Mouse (Mus musculus) retina, postnatal 7 days (tissue): ENCODE measurements around the gene Cfap20.
"Not testable (repeated sequence)": the region's sequence is repeated elsewhere in the genome, so short reads cannot be mapped to it uniquely, and the experiment has no call there.

Source experiments
- DNase-seq: peaks from one replicate; pipeline ENCODE4 v3.0.0-alpha.2; 2012; ENCODE audit warnings: low read depth, low spot score

Cfap20 gene

DNA sequence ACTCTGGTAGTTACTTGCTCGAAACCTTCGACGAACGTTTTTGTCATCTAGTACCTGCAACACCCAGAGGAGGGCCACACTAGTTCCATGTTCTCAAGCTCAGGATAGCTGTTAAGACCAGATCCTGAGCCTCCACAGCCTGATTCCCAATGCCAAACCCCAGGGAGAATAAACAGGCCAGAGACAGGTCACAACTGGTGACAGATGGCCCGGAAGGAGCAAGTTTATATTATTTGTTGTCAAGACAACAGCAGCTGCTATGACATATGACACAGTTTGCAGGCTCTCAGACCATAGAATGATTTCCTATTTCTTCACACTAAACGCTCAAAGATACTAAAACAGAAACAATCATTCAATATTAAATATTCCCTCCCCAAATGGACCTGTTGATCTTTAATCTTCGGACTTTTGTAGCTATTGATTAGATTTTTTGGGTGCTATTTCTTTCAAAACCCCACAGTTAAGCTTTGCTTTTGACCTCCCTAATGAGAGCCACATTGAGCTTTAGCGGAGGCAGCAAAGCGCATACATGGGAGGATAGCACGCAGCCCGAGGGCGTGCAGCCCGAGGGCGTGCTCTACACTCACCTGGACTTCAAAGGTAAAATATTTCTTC is 12.4 kb downstream of the Cfap20 start:
- no peak for DNase-seq

DNA sequence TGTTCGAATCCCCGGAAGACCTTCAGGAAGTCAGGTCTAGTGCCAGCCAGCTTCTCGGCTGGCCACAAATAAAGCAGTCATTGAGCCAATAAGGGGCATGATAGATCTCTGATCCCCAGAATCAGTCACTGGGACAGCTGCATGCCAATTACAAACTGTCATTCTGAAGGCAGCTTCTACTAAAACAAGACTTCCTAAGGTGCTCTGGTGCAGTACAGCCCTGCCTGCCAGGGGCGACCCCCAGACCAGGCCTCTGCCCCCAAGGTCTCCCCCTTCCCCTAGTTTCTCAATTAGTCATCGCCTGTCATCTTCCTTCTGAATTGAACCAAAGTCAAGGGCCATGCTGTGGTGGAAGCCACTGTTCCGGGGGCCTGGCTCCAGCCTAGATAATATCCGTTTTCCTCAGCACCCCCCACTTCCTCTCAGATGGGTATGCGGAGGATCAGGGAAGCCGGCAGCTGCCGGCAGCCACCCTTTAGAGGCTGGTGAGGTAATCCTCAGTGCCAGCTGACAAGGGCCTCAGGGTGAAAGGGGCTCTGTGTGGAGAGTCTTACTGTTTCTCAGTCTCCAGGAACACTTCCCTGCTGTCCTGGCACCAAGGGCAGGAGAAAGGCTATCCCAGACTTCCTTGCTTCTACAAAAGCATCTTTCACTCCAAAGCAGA is 23.2 kb downstream of the Cfap20 start:
- peak; percentile 34 for DNase-seq

DNA sequence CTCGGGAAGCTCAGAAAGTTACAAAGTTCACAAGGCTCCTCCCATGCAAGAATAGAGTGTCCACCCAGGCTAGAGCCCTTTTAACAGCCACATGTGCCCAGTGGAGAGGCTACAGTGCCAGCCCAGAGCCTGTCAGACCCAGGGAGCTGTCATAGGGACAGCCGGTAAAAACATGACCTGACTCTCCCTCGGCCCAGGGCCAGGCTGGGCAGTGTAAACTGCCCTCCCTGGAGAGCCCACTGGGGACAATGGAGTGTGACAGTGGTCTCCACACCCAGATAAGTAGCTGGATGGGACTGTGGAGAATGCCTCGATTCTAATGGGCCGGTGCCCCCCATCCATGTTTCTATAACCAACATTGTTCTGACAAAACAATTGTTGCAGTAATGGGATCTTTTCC is 25.2 kb downstream of the Cfap20 start:
- no peak for DNase-seq

DNA sequence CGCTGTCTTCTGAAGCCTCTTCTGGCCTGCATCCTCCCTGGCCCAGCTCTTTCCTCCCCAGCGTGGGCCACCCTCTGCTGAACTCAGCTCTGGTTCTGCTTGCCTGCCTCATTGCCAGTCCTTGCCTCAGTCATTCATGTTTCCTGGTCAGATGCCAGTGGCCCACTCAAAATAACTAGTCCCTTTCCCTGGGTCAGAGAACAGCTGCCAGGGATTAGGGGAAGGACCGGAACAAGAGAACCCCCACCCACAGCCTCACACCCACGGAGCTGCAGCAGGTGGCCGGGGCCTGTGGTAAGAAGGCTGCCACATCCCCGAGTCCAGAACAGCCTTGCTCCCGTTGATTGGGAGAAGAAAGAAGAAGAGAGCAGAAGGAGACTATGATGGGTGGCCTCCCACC is 33.6 kb downstream of the Cfap20 start:
- no peak for DNase-seq

DNA sequence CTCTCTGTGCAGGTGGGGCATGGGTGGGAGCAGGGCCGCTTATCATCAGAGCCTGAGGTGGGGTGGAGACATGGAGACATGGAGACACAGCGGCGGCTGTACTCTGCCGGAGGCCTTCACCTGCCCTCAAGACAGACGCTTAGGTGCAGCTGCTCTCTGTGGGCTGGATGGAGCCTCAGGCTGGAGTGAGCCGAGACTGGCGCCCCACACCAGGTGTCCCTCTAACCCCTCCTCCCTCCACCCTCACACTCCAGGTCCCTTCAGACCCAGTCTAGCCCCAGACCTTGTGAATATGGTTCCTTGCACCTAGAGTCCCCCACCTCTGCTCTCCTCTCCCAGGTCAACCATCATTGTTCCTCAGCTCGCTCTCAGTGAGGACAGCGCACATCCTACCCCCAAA is 35.5 kb downstream of the Cfap20 start:
- DNase-seq: no peak

DNA sequence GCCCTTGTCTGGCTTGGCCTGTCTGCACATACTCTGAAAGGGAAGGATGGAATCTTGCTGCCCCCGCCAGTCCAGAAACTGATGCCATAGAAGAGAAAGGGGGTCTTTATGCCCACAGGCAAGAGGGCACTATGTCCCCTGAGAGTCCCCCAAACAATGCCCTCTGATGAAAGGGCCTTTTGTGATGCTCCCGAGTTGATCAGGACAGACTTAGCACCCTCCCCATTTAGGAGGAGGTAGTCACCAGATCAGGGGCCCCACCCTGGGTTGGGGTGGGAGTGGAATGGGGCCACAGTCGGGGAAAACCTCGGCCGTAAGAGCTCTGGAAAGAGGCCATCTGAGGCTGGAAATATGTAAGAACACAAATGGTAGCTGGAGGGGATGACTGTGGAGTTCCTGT is 37.5 kb downstream of the Cfap20 start:
- DNase-seq: no peak

DNA sequence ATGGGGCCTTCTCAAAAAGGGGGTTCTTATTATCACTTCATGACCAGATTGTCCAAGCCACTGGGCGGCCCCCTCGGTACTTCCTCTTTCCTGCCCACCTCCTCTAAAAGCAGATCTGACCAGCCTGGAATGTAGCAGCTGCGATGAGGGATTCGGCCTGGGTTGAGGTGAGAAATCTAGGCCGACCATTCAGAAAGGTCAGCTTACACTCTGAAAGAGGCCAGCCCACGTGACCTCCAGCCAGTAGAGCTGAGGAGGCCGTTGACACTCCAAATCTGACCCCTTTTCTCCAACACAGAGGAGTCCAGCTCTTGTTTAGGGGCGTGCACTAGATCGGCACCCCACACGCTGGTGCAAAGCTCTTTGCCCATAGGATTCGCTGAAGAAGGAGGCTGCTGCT is 37.9 kb downstream of the Cfap20 start:
- no peak for DNase-seq

DNA sequence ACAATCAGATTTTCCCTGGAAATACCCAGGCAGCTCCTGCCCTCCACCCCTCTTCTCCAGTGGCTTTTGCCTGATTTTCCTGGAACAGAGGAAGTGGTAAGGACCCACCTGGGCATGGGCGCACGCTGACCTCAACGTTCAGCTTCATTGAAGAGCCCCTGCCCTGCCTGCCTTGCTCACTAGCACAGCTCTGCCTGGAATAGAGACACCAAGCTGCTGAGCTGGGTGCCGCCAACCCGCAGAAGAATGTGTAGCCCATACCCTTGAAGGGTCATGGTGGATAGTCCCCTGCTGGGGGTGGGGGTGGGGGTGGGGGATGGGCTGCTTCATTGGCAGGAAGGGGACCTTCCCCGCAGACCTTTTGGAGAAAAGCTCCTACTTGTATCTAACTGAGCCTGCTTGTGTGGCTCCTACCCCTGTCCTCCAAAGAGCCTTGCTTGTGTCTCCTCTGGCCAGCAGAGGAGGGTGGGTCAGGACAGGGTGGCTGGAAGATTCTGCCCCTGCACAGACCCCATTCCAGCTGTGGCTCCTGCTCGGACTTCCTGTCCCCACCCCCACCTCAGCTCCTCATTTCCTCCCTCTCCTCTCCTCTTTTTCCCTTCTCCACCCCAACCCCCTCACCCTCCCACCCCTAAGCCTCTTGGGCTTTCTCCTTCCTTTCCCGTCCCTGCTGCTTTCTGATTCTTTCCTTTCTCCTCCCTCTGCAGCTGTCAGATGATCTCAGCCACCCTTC is 39.3 kb downstream of the Cfap20 start:
- DNase-seq: no peak

DNA sequence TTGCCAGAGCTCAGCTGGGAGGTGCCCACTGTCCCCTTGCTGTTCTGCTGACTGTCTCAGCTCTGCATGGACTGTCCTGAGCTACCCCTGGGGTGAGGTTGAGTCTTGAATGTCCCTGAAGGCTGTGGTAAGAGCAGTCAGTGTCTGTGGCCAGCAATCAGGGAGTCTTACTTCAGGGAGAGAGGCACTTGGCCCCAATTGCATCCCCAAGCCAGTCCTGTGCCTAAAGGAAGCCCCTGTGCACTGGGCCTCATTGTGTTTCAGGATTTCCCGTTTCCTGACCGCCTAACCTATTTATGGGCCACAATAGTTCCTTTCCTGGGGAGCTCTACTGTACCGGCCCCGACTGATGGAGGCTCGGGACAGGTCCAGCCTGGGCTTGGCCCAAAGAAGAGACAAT is 42.1 kb downstream of the Cfap20 start:
- DNase-seq: no peak

DNA sequence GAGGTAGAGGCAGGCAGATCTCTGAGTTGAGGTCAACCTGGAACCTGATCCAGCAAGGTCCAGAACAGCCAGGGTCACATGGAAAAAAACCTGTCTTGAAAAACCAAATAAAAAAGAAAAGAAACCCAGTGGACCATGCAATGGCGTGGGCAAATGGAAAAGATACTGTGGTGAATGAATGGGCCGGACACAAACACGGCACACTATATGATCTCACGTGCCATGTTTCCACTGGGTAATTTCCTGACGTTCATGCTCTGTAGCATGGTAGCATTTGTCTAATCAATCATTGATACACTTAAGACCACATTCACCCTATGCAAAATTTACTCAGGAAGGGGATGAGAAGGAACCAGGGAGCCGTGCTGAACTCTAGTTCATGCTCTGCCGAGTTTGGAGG is 43.6 kb downstream of the Cfap20 start:
- DNase-seq: no peak

DNA sequence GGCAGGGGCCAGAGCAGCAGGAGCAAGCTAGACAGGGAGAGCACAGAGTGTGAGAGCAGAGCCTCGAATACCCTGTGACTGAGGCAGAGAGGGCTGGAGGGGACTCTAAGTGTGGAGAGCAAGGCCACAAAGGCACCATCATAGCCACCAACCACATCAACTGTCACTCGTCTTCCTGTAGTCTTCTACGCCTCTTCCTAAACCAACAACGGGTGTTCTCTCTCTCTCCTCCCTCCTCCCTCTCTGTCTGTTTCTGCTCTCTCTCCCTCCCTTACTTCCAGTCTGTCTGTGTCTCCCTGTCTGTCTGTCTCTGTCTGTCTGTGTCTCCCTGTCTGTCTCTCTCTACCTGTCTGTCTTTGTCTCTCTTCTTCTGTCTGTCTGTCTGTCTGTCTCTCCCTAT is 44.4 kb downstream of the Cfap20 start:
- DNase-seq: no peak

DNA sequence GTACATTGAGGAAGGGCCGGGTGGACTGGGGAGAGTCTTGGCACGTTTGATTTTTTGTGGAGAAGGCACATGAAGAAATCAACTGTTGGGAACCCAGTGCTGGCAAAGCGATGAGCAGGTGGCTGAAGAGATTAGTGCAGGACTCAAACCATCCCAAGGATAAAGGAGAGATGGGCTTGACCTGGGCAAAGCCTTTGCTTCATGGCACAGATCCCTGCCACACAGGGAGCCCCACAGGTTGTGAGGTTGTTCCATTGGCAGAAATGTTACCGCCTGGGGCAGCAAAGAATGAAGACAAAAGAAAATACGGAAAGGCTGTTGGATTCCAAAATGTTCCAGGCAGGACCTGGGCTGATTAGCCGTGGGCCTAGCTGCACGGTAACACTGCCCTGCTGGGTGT is 46.7 kb downstream of the Cfap20 start:
- DNase-seq: no peak

DNA sequence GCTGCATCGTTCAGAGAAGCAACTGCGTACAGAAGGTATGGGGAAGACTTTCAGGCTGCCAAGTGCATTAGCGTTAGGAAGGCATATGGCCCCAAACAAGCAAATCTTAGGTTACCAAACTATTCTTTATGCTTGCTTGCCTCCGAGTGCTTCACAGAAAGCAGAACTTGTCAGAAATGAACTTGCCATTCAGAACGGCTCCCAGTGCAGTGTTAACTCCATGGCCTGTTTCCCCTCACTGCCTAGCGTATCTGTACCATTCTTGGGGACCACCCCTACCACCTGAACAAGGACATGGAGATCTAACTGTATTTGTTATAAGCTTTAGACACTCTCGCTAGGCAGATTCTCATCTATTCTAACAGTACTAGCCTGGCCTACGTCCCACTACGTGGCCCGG is 47.4 kb downstream of the Cfap20 start:
- DNase-seq: no peak

DNA sequence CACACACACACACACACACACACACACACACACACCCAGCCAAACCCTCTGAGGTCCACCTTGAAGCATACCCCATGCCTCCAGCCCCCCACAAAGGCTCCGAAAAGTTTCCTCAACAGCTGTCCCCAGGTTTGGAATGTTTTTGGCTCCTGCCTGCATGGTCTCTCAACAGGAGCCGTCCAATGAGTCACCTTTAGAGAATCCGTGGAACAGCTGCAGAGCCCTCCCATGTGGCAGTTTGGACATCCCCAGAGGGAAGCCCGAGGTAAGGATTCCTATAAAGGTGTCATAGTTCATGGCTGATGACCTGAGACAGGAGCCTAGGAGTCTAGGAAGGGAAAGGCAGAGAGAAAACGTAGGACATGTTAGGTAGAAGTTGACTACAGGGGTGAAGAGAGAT is 48.6 kb downstream of the Cfap20 start:
- no peak for DNase-seq

DNA sequence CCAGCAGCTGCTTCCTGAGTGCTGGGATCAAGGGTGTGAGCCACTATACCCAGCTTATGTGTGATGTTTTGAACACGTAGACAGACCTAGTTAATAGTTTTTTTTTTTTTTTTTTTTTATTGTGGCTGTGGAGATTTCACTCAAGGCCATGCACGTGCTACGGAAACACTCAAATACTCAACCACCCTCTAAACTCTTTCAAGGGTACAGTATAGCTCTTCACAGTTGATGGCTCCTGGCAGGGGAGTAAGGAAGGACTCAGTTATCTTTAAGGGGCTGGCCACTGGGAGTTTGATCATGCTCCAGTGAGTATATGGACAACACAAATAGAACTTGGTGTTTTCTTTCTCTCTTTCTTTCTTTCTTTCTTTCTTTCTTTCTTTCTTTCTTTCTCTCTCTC is 50.2 kb downstream of the Cfap20 start:
- DNase-seq: no peak

DNA sequence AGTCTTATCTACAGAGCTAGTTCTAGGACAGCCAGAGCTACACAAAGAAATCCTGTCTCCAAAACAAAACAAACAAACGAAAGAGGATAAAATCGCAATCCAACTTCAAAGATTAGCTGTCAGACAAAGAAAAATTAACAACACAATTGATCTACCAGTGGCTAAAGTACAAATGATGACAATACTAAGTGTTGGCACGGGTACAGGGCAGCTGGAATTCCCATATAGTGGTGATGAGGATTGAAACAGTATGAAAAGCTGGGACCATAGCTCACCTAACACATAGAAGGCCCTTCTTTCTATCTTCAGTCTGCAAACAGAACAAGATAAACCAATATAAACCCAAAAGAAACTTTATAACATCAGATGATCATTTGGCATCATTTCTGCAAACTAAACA is 53.1 kb downstream of the Cfap20 start:
- no peak for DNase-seq

DNA sequence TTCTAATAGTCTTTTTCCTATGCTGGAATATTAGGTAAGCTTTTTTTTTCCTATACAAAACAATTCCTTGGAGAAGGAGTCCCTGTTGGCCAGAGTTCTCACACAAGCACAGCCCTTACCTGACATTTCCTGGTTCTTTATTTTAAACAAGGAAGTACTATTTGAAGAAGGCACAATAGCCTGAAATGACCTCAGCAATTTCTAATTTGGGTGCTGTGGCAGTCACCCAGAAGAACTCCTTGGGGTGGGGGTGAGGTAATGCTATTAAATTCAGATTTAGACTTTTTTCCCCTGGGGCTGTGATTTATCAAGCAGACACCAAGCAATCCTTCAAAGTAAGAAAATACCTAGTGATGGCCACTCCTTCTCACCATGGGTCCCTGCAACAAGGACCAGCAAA is 53.7 kb downstream of the Cfap20 start:
- no peak for DNase-seq

DNA sequence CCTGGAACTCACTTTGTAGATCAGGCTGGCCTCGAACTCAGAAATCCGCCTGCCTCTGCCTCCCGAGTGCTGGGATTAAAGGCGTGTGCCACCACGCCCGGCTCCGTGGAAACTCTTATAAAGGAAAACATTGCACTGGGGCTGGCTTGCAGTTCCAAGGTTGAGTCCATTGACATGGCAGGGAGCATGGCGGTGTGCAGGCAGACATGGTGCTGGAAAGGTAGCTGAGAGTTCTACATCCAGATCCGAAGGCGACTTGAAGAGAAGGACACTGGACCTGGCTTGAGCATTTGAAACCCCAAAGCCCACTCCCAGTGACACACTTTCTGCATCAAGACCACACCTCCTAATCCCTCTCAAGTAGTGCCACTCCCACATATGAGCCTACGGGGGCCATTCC is 55.7 kb downstream of the Cfap20 start:
- DNase-seq: not testable (repeated sequence)

DNA sequence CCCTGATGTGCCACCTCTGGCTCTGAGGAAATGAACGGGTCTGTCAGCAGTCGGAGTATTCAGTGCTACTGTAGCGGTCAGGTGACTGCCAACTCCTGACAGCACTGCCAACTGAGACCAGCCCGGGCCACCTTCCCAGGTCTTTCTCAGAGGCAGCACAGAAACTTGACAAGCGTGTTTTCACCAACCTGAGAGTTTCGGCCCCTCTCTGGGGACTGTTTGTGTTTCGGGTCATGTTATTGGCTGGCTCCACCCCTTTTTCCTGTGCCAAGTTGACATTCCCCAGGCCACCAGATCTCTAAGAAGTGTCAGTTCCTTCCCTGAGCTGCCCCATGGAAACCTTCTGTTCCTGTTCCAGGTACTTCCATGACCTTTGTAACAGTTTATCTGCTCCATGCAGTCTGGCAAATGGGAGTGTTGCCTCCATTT is 56.8 kb downstream of the Cfap20 start:
- DNase-seq: no peak

DNA sequence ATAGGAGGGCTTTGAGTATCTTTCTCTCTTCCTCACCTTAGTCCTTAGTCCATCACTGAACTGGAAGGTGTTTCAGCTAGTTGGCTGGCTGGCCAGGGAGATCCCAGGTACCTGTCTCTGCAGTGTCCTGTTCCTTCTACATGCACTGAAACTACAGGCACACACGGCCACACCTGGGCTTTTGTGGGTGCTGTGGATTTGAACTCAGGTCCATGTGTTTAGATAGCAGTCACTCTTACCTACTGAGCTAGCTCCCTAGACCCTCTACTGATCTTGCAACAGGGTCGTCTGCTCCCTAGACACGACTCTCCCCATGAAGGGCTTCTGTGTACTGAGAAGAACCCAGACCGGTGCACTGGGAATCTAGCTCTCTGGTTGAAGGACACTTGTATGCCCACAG is 57.6 kb downstream of the Cfap20 start:
- DNase-seq: no peak

DNA sequence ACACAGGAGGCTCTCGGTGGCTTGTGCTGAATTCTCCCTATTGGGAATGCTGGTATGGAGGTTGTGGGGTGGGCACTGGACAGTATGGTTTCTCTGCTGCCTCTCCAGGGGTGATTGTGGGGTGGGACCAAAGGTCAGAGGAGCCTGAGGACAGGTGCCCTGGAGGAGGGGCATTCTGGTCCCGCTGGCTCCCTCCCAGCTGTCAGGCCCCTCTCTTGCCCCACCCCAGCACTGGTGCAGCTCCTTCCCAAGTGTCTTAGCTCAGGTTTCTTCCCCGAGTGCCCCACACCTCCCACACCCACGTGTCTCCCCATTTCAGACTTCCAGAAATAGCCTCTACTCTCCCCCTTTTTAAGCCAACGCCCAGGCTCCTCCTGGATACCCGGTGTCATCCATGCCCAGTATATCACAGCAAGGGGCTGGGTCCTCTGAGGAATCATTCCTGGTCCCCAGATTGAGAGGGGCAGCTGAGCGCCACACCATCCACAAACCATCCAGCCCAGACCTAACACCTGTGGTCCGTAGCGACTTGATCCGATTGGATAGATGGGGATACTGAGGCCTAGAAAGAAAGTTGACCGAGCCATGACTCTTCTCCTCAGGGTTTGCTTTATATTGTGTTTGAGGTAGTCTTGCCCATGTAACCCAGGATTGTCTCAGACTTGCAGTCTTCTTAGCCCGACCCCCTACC is 58.2 kb downstream of the Cfap20 start:
- DNase-seq: no peak

DNA sequence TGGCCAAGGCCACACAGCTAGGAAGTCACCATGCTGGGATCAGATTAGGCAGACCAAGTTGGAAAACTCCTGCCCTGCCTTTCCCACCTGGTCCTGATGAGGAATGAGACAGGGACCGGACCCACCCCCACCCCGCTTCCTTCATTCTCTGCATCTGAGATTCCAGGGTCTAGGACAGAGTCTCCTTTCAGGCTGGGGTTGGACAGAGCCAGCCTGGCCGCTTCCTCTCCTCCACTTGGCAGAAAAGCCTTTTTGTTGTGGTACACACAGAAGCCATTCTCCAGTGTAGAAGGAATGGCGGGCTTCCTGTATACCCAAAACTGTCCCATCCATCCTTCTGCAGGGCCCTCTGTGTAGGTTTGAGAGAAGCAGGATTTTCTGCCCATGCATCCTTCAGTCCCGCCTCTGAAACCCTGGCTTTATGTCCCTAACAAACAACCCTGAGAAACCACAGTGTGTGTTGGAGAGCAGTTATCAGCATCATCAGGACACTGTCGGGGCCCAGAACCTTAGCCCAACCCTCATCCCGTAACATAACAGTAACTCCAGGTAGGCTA is 59.2 kb downstream of the Cfap20 start:
- DNase-seq: no peak
